In the genomic region with DNA sequence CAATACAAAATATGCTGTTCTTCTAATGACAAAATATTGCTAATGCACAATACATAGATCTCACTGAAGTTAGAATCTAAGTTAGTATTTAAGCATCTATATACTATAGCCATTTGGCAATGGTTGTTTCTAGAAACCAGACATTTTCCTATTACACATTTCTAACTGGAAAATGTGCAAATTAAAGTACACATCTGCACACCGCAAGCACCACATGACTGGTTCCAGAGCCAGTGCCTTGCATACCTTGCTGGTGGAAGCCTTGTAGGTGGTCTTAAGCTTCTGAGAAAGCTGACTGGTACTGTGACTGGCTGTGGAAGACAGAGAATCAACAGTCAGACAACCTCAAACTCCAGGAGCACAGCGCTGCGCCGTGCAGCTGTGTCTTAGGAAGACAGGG, we compare ENCODE assay signal across 16 mouse cellular contexts.
"Had no signal": no experiment of that assay in that cellular context is flagged by ENCODE, and none has a peak within 500 bp of the region (broad histone marks: within the 10 kb centered on the region; RNA-seq: fewer than 3 reads in every experiment).

No protein-coding gene starts in this region.

- H3K4me2 ChIP-seq: neural tube, embryonic 13.5 days; neural tube, embryonic 15.5 days; stomach, embryonic 15.5 days had no signal

- H3K4me1 ChIP-seq: neural tube, embryonic 13.5 days; neural tube, embryonic 15.5 days; stomach, embryonic 15.5 days had no signal

- H3K9me3 ChIP-seq: neural tube, embryonic 13.5 days; neural tube, embryonic 15.5 days; stomach, embryonic 15.5 days had no signal

- DNase-seq: retina, postnatal 1 day; right cerebral cortex, adult 18-20 months; right cerebral cortex, postnatal 14 days; right cerebral cortex, postnatal 25 days; right cerebral cortex, postnatal 4 days; spleen, adult 18-20 months; thymus, adult 18-20 months; thymus, adult 2 months; thymus, postnatal 14 days; thymus, postnatal 25 days; thymus, postnatal 36 days; thymus, postnatal 4 days had no signal

- H3K27me3 ChIP-seq: neural tube, embryonic 13.5 days; neural tube, embryonic 15.5 days; stomach, embryonic 15.5 days had no signal

- H3K27ac ChIP-seq: neural tube, embryonic 13.5 days; neural tube, embryonic 15.5 days; stomach, embryonic 15.5 days; stomach, postnatal 0 days had no signal

- H3K4me3 ChIP-seq: neural tube, embryonic 13.5 days; neural tube, embryonic 15.5 days; stomach, embryonic 15.5 days had no signal

- H3K9ac ChIP-seq: neural tube, embryonic 13.5 days; neural tube, embryonic 15.5 days; stomach, embryonic 15.5 days had no signal
